Mouse (Mus musculus) lung, embryonic 14.5 days (tissue): Measurements from ENCODE around the gene Gm28778. TPM values are rescaled to one million over a fixed set of nuclear protein-coding genes. Genes with fewer than 3 reads are reported as not detected.
A peak's percentile ranks its signal among the peaks of the same experiment; 100 is the strongest.
"Not testable (repeated sequence)": the region's sequence is repeated elsewhere in the genome, so short reads cannot be mapped to it uniquely, and the experiment has no call there.

Source experiments
- ATAC-seq: fragments of 200-750 bp; cut with Nextera tagmentation; 2 replicates; pipeline ENCODE4 v1.8.0; 2017; ENCODE audit warnings: mild to moderate bottlenecking, moderate TSS enrichment, moderate library complexity; ENCODE audit not compliant: insufficient read depth
- DNase-seq: peaks from one replicate; pipeline ENCODE4 v3.0.0-alpha.2; 2015
- H3K27ac ChIP-seq: fragments of 300-500 bp; sonication (generic); 2 replicates; pipeline ENCODE4 v1.5.1; 2014; ENCODE audit warnings: low read depth, mild to moderate bottlenecking, moderate library complexity
- H3K27me3 ChIP-seq: fragments of 300-500 bp; sonication (generic); 2 replicates; pipeline ENCODE4 v1.6.1; 2014; ENCODE audit warnings: low read length, control low read depth; ENCODE audit not compliant: insufficient read depth
- H3K36me3 ChIP-seq: fragments of 300-500 bp; sonication (generic); 2 replicates; pipeline ENCODE4 v1.6.1; 2014; ENCODE audit warnings: control low read depth; ENCODE audit not compliant: insufficient read depth
- H3K4me1 ChIP-seq: fragments of 300-500 bp; sonication (generic); 2 replicates; pipeline ENCODE4 v1.6.1; 2014; ENCODE audit warnings: antibody characterized with exemption, control low read depth; ENCODE audit not compliant: insufficient read depth
- H3K4me2 ChIP-seq: fragments of 300-500 bp; sonication (generic); 2 replicates; pipeline ENCODE4 v1.6.1; 2014; ENCODE audit warnings: mild to moderate bottlenecking
- H3K4me3 ChIP-seq: fragments of 300-500 bp; sonication (generic); 2 replicates; pipeline ENCODE4 v1.5.1; 2014; ENCODE audit warnings: low read depth, low read length
- H3K9ac ChIP-seq: fragments of 300-500 bp; sonication (generic); 2 replicates; pipeline ENCODE4 v1.6.1; 2014
- H3K9me3 ChIP-seq: fragments of 300-500 bp; sonication (generic); 2 replicates; pipeline ENCODE4 v1.6.1; 2016; ENCODE audit warnings: low read depth, low read length, control low read depth
- CTCF ChIP-seq: IDR thresholded peaks from 2 replicates; pipeline ENCODE4 v1.5.1; 2016; ENCODE audit warnings: antibody characterized with exemption, low read depth
- WGBS: fragments of 180-500 bp; shearing (Covaris S2); extraction: QIAGEN DNeasy Blood & Tissue Kit; methylation state at CpG from one replicate; pipeline ENCODE4 v1.1.7; 2014; 5-methylcytosine and 5-hydroxymethylcytosine counted together
- polyA plus RNA-seq: library from polyadenylated mRNA; unstranded; fragments of >200 nt; fragmentation: Nextera tagmentation; extraction: Ambion mirVana; gene quantifications from 2 replicates; pipeline ENCODE4 v1.2.1, GENCODE M21; 2014

The Gm28778 gene
- polyA plus RNA-seq, 1 experiment from 2014 or later: not detected

GRCm38 (mm10) chr1:53312989-53313967, 16.4 kb downstream of the Gm28778 start, which contains the start of gene Osgepl1:
Osgepl1 (plus strand) TSS chr1:53313624.
- Histone ChIP-seq H3K4me2 (peak within 1 kb of the TSS; percentile 70), H3K4me3 (peak within 1 kb of the TSS; percentile 64), H3K36me3 (peaks cover 9% of the 10 kb centered on the region), H3K9me3 (no peaks in the 10 kb centered on the region), H3K27me3 (no peaks in the 10 kb centered on the region), H3K4me1 (no peaks in the 10 kb centered on the region), H3K9ac (peak within 1 kb of the TSS; percentile 88), H3K27ac (peak within 1 kb of the TSS; percentile 91)
- ATAC-seq (peak; percentile 98), DNase-seq (peak; percentile 96)
- 2% methylated on average over 27 of the region's 27 CpGs for WGBS
- peak; percentile 16; the same call in 1 of the 2 replicates for TF ChIP-seq CTCF

- Histone ChIP-seq H3K27ac (no peak overlapping the region), H3K4me3 (no peak overlapping the region), H3K27me3 (no peaks in the 10 kb centered on the region), H3K9ac (no peak overlapping the region), H3K4me1 (no peaks in the 10 kb centered on the region), H3K4me2 (no peak overlapping the region), H3K9me3 (no peaks in the 10 kb centered on the region), H3K36me3 (peaks cover 28% of the 10 kb centered on the region)
- WGBS: 95% methylated on average over 4 of the region's 4 CpGs
- DNase-seq (no peak), ATAC-seq (no peak)
- no peak for TF ChIP-seq CTCF
Measured at GRCm38 (mm10) chr1:53321662-53322344, 24.9 kb downstream of the Gm28778 start.

DNA sequence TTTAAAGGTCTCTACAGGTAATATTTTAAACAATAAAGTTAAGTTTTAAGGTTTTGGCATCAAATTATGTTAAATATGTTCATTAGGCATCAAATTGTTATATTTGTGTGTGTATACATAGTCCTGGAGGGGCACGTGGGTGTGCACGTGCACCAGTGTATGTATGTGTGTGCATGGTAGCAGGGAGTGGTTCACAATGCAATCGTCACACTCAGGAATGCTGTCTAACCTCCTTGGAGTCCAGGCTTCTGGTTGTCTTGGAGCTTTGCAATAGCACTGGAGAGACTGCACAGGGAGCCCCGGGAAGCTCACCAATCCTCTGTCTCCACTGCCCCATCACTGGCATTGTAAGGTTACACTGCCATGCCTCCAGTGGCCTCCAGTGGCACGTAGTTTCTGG, 26.3 kb downstream of the Gm28778 start:
- DNase-seq (no peak), ATAC-seq (no peak)
- Histone ChIP-seq H3K9ac (no peak overlapping the region), H3K9me3 (no peaks in the 10 kb centered on the region), H3K4me2 (no peak overlapping the region), H3K27me3 (no peaks in the 10 kb centered on the region), H3K4me3 (no peak overlapping the region), H3K27ac (no peak overlapping the region), H3K36me3 (peaks cover 19% of the 10 kb centered on the region), H3K4me1 (no peaks in the 10 kb centered on the region)
- no peak for TF ChIP-seq CTCF
- WGBS: 87% methylated on average over 5 of the region's 5 CpGs

DNA sequence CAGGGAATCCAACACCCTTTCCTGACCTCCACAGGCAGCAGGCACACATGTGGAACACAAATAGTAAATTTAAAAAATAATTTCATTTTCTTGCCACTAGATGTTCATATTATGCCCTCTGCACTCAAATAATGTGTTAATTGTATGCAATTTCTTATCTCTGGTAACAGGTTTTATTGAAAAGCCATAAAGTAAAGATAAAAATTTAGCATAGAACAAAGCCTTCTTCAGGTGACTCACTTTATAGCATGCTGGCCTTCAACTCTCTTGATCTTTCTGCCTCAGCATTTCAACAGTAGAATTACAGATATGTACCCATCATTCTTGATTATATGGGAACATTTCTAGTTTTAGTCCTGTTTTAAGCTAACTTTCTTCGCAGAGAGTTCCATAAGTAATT, 27.4 kb downstream of the Gm28778 start:
- peaks cover 15% of the 10 kb centered on the region for H3K36me3 ChIP-seq
- WGBS: 100% methylated on average over 1 of the region's 1 CpGs
- no peaks in the 10 kb centered on the region for H3K9me3 ChIP-seq
- H3K4me2 ChIP-seq: no peak overlapping the region
- H3K27me3 ChIP-seq: no peaks in the 10 kb centered on the region
- H3K27ac ChIP-seq: no peak overlapping the region
- no peak overlapping the region for H3K4me3 ChIP-seq
- ATAC-seq: no peak
- DNase-seq: no peak
- H3K4me1 ChIP-seq: no peaks in the 10 kb centered on the region
- TF ChIP-seq CTCF: no peak
- H3K9ac ChIP-seq: no peak overlapping the region

- WGBS: 88% methylated on average over 5 of the region's 5 CpGs
- Histone ChIP-seq H3K4me2 (no peak overlapping the region), H3K36me3 (peaks cover 14% of the 10 kb centered on the region), H3K27me3 (no peaks in the 10 kb centered on the region), H3K27ac (no peak overlapping the region), H3K9ac (no peak overlapping the region), H3K9me3 (no peaks in the 10 kb centered on the region), H3K4me1 (no peaks in the 10 kb centered on the region), H3K4me3 (no peak overlapping the region)
- no peak for TF ChIP-seq CTCF
- DNase-seq (no peak), ATAC-seq (no peak)
Measured at GRCm38 (mm10) chr1:53324827-53325494, 28.1 kb downstream of the Gm28778 start.

DNA sequence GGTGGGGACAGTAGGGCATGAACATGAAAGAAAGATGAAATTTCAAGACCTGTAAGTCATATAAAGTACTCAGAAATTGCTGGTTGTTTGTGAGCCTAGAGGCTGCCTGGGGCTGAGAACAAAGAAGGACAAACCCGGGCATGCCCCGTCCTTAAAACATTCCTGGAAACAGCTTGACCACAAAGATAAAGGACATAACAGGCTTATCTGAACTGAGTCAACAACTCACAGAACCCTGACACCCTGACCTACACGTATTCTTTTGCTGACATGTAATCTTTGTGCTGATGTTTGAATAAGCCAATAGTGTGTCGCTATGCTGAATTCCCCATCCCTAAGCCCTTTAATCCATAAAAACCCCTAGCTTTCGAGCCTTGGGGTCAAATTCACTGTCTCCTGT, 36.6 kb downstream of the Gm28778 start:
- not testable (repeated sequence) for H3K27ac ChIP-seq, H3K36me3 ChIP-seq, ATAC-seq, H3K4me1 ChIP-seq, H3K4me2 ChIP-seq, H3K9me3 ChIP-seq, H3K4me3 ChIP-seq, DNase-seq, H3K27me3 ChIP-seq, H3K9ac ChIP-seq
- 59% methylated on average over 5 of the region's 5 CpGs for WGBS

- no peak overlapping the region for H3K4me2 ChIP-seq
- H3K4me1 ChIP-seq: no peaks in the 10 kb centered on the region
- ATAC-seq: no peak
- H3K9me3 ChIP-seq: no peaks in the 10 kb centered on the region
- DNase-seq: no peak
- H3K4me3 ChIP-seq: no peak overlapping the region
- no peaks in the 10 kb centered on the region for H3K36me3 ChIP-seq
- no peak overlapping the region for H3K27ac ChIP-seq
- no peak for TF ChIP-seq CTCF
- no peak overlapping the region for H3K9ac ChIP-seq
- no peaks in the 10 kb centered on the region for H3K27me3 ChIP-seq
Measured at GRCm38 (mm10) chr1:53335465-53335864, 38.6 kb downstream of the Gm28778 start.

- H3K4me3 ChIP-seq, DNase-seq, H3K4me2 ChIP-seq, H3K27me3 ChIP-seq, H3K27ac ChIP-seq, H3K9ac ChIP-seq, H3K4me1 ChIP-seq, H3K9me3 ChIP-seq, ATAC-seq: not testable (repeated sequence)
- H3K36me3 ChIP-seq: peaks cover 11% of the 10 kb centered on the region
- 64% methylated on average over 2 of the region's 2 CpGs for WGBS
Measured at GRCm38 (mm10) chr1:53337403-53337802, 40.5 kb downstream of the Gm28778 start.
